Mouse (Mus musculus) limb, embryonic 14.5 days (tissue): ENCODE data around the gene Scyl1. TPM values are rescaled to one million over a fixed set of nuclear protein-coding genes. Genes with fewer than 3 reads are reported as not detected.
"Not testable (repeated sequence)": the region's sequence is repeated elsewhere in the genome, so short reads cannot be mapped to it uniquely, and the experiment has no call there.

Source experiments
- ATAC-seq: fragments of 200-750 bp; cut with Nextera tagmentation; 2 replicates; pipeline ENCODE4 v1.8.0; 2017; ENCODE audit warnings: low read depth, moderate number of reproducible peaks, moderate TSS enrichment; ENCODE audit not compliant: low FRiP score
- DNase-seq: peaks from one replicate; pipeline ENCODE4 v3.0.0-alpha.2; 2015; ENCODE audit warnings: low spot score
- H3K27ac ChIP-seq: fragments of 300-500 bp; sonication (generic); replicated peaks from 2 replicates; pipeline ENCODE4 v1.5.1; 2014; ENCODE audit warnings: low read depth, mild to moderate bottlenecking, low read length, moderate library complexity, mixed read lengths
- H3K27me3 ChIP-seq: fragments of 300-500 bp; sonication (generic); 2 replicates; pipeline ENCODE4 v1.6.1; 2014; ENCODE audit warnings: low read length, mixed read lengths; ENCODE audit not compliant: control insufficient read depth, insufficient read depth
- H3K36me3 ChIP-seq: fragments of 300-500 bp; sonication (generic); 2 replicates; pipeline ENCODE4 v1.6.1; 2014; ENCODE audit warnings: mild to moderate bottlenecking, low read length, moderate library complexity, mixed read lengths; ENCODE audit not compliant: control insufficient read depth, insufficient read depth
- H3K4me1 ChIP-seq: fragments of 300-500 bp; sonication (generic); 2 replicates; pipeline ENCODE4 v1.6.1; 2014; ENCODE audit warnings: antibody characterized with exemption, low read length, mixed read lengths; ENCODE audit not compliant: control insufficient read depth, insufficient read depth
- H3K4me2 ChIP-seq: fragments of 300-500 bp; sonication (generic); replicated peaks from 2 replicates; pipeline ENCODE4 v1.6.1; 2014; ENCODE audit warnings: low read depth, mild to moderate bottlenecking, low read length, moderate library complexity; ENCODE audit not compliant: severe bottlenecking
- H3K4me3 ChIP-seq: fragments of 300-500 bp; sonication (generic); replicated peaks from 2 replicates; pipeline ENCODE4 v1.5.1; 2014; ENCODE audit warnings: low read length
- H3K9ac ChIP-seq: fragments of 300-500 bp; sonication (generic); 2 replicates; pipeline ENCODE4 v1.6.1; 2014; ENCODE audit warnings: mild to moderate bottlenecking, low read depth, low read length, moderate library complexity; ENCODE audit not compliant: severe bottlenecking
- H3K9me3 ChIP-seq: fragments of 300-500 bp; sonication (generic); 2 replicates; pipeline ENCODE4 v1.6.1; 2016; ENCODE audit warnings: low read length; ENCODE audit not compliant: control insufficient read depth
- POLR2A ChIP-seq: fragments of 200-500 bp; IDR thresholded peaks from 2 replicates; pipeline ENCODE4 v1.8.0; 2012; ENCODE audit warnings: inconsistent platforms, mild to moderate bottlenecking, moderate library complexity, borderline replicate concordance; ENCODE audit not compliant: insufficient read depth, insufficient read length; ENCODE audit errors: extremely low read depth
- WGBS: fragments of 180-500 bp; shearing (Covaris S2); extraction: QIAGEN DNeasy Blood & Tissue Kit; methylation state at CpG from one replicate; pipeline ENCODE4 v1.1.7; 2014; 5-methylcytosine and 5-hydroxymethylcytosine counted together
- polyA plus RNA-seq, 2 experiments: library from polyadenylated mRNA; depleted of rRNA in 1 of 2; stranded (reverse) in 1 of 2; unstranded in 1 of 2; fragments of >200 nt; fragmentation: Nextera tagmentation in 1 of 2; extraction: Ambion mirVana in 1 of 2; gene quantifications; 2 replicates each; pipeline versions ENCODE4 v1.2.1 to v1.2.3; 2012 to 2014

Scyl1 gene
- polyA plus RNA-seq, 2 experiments = 81.1 to 152 TPM

DNA sequence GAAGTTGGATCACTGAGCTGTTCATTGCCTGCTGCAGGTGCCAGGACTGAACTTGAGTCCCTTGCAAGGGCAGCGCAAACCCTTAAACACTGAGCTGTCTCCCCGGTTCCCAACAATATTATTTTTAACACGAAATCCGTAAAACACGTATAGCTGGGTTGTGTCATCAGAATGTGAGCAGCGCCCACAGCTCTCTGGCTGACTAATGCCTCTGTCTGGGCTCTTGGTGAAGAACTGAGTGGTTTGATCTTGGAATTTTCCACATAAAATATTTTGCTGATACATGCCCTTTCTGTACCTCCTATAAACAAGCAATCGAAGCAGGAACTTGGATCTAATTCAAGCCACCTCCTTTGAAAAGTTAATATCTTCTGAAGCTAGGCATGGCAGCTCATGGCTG is 43.8 kb upstream of the Scyl1 start:
- no peaks in the 10 kb centered on the region for H3K9me3 ChIP-seq
- DNase-seq = no peak
- peaks cover 44% of the 10 kb centered on the region for H3K4me1 ChIP-seq
- no peaks in the 10 kb centered on the region for H3K27me3 ChIP-seq
- 44% methylated on average over 7 of the region's 7 CpGs for WGBS
- H3K9ac ChIP-seq = no peak overlapping the region
- TF ChIP-seq POLR2A = no peak
- no peak overlapping the region for H3K4me2 ChIP-seq
- no peak overlapping the region for H3K4me3 ChIP-seq
- 0 out of 2 replicates have a peak overlapping the region, but pooled peaks have one; percentile 26 for H3K27ac ChIP-seq
- H3K36me3 ChIP-seq = no peaks in the 10 kb centered on the region
- no peak for ATAC-seq

DNA sequence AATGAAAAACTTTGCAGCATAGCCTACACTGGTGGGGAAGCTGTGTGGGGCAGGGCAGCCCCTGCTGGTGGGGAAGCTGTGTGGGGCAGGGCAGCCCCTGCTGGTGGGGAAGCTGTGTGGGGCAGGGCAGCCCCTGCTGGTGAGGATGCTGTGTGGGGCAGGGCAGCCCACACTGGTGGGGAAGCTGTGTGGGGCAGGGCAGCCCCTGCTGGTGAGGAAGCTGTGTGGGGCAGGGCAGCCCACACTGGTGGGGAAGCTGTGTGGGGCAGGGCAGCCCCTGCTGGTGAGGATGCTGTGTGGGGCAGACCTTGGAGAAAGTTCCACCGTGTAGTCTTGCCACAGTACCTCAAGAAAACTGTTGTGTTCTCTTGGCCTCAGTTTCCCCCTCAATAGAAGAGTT is 42.8 kb upstream of the Scyl1 start:
- 10% methylated on average over 1 of the region's 1 CpGs for WGBS

DNA sequence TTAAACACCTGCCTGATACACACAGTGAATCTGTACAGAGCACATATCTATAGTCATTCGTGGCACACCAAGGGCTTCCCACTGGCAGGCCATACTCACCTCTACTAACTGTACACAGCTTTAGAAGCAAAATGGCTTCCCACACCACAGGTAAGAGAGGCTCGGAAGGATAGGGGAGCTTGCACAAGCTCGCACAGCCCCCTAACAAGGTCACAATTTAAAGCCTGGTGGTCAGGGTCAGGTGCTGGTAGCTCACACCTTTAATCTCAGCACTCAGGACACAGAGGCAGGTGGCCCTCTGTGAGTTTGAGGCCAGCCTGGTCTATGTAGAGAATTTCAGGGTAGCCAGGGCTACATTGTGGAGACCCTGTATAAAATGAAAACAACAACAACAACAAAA is 42.3 kb upstream of the Scyl1 start:
- Histone ChIP-seq H3K4me3 (no peak overlapping the region), H3K9me3 (no peaks in the 10 kb centered on the region), H3K27me3 (no peaks in the 10 kb centered on the region), H3K4me1 (peaks cover 55% of the 10 kb centered on the region), H3K27ac (no peak overlapping the region), H3K4me2 (no peak overlapping the region), H3K9ac (no peak overlapping the region), H3K36me3 (no peaks in the 10 kb centered on the region)
- DNase-seq = no peak
- no peak for ATAC-seq
- WGBS = 89% methylated on average over 3 of the region's 3 CpGs
- no peak for TF ChIP-seq POLR2A

More for the DNA sequence above, 42.8 kb upstream of the Scyl1 start:
- ATAC-seq, H3K9me3 ChIP-seq, H3K27me3 ChIP-seq, DNase-seq, H3K4me2 ChIP-seq, H3K4me3 ChIP-seq, H3K36me3 ChIP-seq, H3K9ac ChIP-seq, H3K27ac ChIP-seq: not testable (repeated sequence)
- H3K4me1 ChIP-seq = peaks cover 51% of the 10 kb centered on the region

DNA sequence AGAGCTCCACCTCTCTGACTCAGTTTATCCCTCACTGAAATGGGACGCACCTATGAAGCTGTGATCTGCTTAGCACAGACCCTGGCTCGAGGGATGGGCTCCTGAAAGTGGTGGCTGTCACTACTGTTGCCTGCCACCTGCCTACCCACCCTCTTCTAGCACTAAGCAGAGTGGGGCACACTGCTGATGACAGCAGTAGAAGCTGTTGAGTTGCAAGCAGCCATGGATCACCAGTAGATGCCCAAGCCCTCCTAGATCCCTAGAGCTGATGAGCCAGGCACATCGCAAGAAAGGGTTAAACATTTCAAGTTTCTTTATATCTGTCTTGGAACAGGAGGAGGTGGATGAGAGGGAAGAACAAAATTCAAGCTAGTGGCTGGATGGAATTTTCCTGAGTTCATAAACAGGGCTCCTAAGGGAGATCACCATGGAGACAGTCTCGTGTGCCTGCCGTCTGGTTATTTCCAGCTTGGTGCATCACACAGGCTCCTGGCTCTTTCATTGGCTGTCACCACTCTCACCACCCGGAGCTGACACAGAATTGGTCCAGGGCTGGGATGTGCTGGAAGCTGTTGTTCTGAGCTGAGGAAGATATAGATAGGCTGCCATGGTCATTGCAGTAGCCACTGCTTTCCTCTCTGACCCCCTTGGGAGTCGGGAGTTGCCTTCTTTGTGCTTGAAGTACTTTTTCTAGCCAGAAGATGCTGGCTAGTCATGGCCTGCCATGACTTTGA is 40.7 kb upstream of the Scyl1 start:
- WGBS = 47% methylated on average over 7 of the region's 7 CpGs
- H3K4me3 ChIP-seq = no peak overlapping the region
- H3K9ac ChIP-seq = no peak overlapping the region
- no peaks in the 10 kb centered on the region for H3K27me3 ChIP-seq
- no peaks in the 10 kb centered on the region for H3K36me3 ChIP-seq
- H3K4me1 ChIP-seq = peaks cover 52% of the 10 kb centered on the region
- peak overlapping the region; percentile 77 for H3K27ac ChIP-seq
- ATAC-seq (peak; percentile 91), DNase-seq (peak; percentile 92)
- H3K9me3 ChIP-seq = no peaks in the 10 kb centered on the region
- peak overlapping the region; percentile 25; the same call in 1 of the 2 replicates for H3K4me2 ChIP-seq
- no peak for TF ChIP-seq POLR2A

GRCm38 (mm10) chr19:5810840-5811563 is 39.8 kb upstream of the Scyl1 start:
- Histone ChIP-seq H3K9ac (0 out of 2 replicates have a peak overlapping the region, but pooled peaks have one; percentile 14), H3K27me3 (no peaks in the 10 kb centered on the region), H3K9me3 (no peaks in the 10 kb centered on the region), H3K4me1 (peaks cover 61% of the 10 kb centered on the region), H3K4me2 (no peak overlapping the region), H3K4me3 (no peak overlapping the region), H3K36me3 (no peaks in the 10 kb centered on the region), H3K27ac (peak overlapping the region; percentile 75)
- WGBS = 73% methylated on average over 9 of the region's 9 CpGs
- no peak for TF ChIP-seq POLR2A
- ATAC-seq (no peak), DNase-seq (no peak)
